Mouse (Mus musculus) cerebellum, adult 11-12 months (tissue): ENCODE measurements around the gene Furin.

ENCODE experiments used
- DNase-seq: peaks from one replicate; pipeline ENCODE4 v3.0.0; 2022

The Furin gene

GRCm38 (mm10) chr7:80339793-80340628 lies 65.2 kb downstream of the Furin start:
- peak; percentile 98 for DNase-seq

- peak; percentile 65 for DNase-seq
These were observed 65.9 kb downstream of the Furin start for GRCm38 (mm10) chr7:80339371-80339770.
